Mouse (Mus musculus) thymus, adult 2 months (tissue): ENCODE data around the gene Sapcd2. TPM values are rescaled to one million over a fixed set of nuclear protein-coding genes. Genes with fewer than 3 reads are reported as not detected.

Experiments used
- DNase-seq: peaks from one replicate; pipeline ENCODE4 v3.0.0; 2021
- H3K27ac ChIP-seq: fragments of 200-500 bp; 2 replicates; pipeline ENCODE4 v1.5.1; 2012; ENCODE audit warnings: low read length, control low read depth; ENCODE audit not compliant: control insufficient read depth, insufficient read depth
- H3K27me3 ChIP-seq: fragments of 200-500 bp; 2 replicates; pipeline ENCODE4 v1.6.1; 2012; ENCODE audit warnings: mild to moderate bottlenecking, low read length, moderate library complexity, mixed read lengths; ENCODE audit not compliant: control insufficient read depth, insufficient read depth
- H3K36me3 ChIP-seq: fragments of 200-500 bp; 2 replicates; pipeline ENCODE4 v1.6.1; 2012; ENCODE audit warnings: mild to moderate bottlenecking, low read length, moderate library complexity; ENCODE audit not compliant: control insufficient read depth, insufficient read depth
- H3K4me1 ChIP-seq: fragments of 200-500 bp; replicated peaks from 2 replicates; pipeline ENCODE4 v1.6.1; 2012; ENCODE audit warnings: low read length; ENCODE audit not compliant: control insufficient read depth, insufficient read depth
- H3K4me3 ChIP-seq: fragments of 200-500 bp; 2 replicates; pipeline ENCODE4 v1.5.1; 2012; ENCODE audit warnings: mild to moderate bottlenecking, low read length, control low read depth, moderate library complexity; ENCODE audit not compliant: control insufficient read depth, insufficient read depth
- CTCF ChIP-seq: fragments of 200-500 bp; IDR thresholded peaks from 2 replicates; pipeline ENCODE4 v1.5.1; 2012; ENCODE audit warnings: mild to moderate bottlenecking, control low read depth, low read length, moderate library complexity, borderline replicate concordance; ENCODE audit not compliant: control insufficient read depth, poor library complexity, insufficient read depth; ENCODE audit errors: extremely low read depth
- POLR2A ChIP-seq: fragments of 200-500 bp; IDR thresholded peaks from 2 replicates; pipeline ENCODE4 v1.6.1; 2012; ENCODE audit warnings: mild to moderate bottlenecking, low read length, control low read depth, moderate library complexity; ENCODE audit not compliant: control insufficient read depth, poor library complexity, insufficient read depth; ENCODE audit errors: extremely low read depth
- WGBS: fragments of 180-500 bp; shearing (Covaris S2); methylation state at CpG from one replicate; pipeline ENCODE4 v1.1.7; 2018; 5-methylcytosine and 5-hydroxymethylcytosine counted together
- polyA plus RNA-seq: library from polyadenylated mRNA; depleted of rRNA; stranded (reverse); fragments of >200 nt; gene quantifications from 2 replicates; pipeline ENCODE4 v1.2.3, GENCODE M21; 2012

Sapcd2 gene
- polyA plus RNA-seq, 1 experiment, result 29.7 TPM

- WGBS, result 6% methylated on average over 42 of the region's 42 CpGs
- Histone ChIP-seq H3K4me3 (peak overlapping the region; percentile 58), H3K27ac (no peak overlapping the region)
These were observed 697 bp downstream of the Sapcd2 start for GRCm38 (mm10) chr2:25372644-25373391.

GRCm38 (mm10) chr2:25373431-25373830 lies 1.3 kb downstream of the Sapcd2 start:
- TF ChIP-seq CTCF (no peak), POLR2A (no peak)
- no peaks in the 10 kb centered on the region for H3K27me3 ChIP-seq
- peak overlapping the region; percentile 58; the same call in 1 of the 2 replicates for H3K4me3 ChIP-seq
- peaks cover 22% of the 10 kb centered on the region for H3K4me1 ChIP-seq
- H3K27ac ChIP-seq, result no peak overlapping the region
- no peak for DNase-seq
- H3K36me3 ChIP-seq, result no peaks in the 10 kb centered on the region
- WGBS, result 72% methylated on average over 2 of the region's 2 CpGs

More at GRCm38 (mm10) chr2:25372644-25373391, 697 bp downstream of the Sapcd2 start:
- peaks cover 22% of the 10 kb centered on the region for H3K4me1 ChIP-seq
- H3K27me3 ChIP-seq, result no peaks in the 10 kb centered on the region
- no peak for DNase-seq
- TF ChIP-seq POLR2A, result no peak
- no peak for TF ChIP-seq CTCF
- H3K36me3 ChIP-seq, result no peaks in the 10 kb centered on the region

GRCm38 (mm10) chr2:25376589-25376988 lies 4.5 kb downstream of the Sapcd2 start:
- Histone ChIP-seq H3K4me3 (no peak overlapping the region), H3K27ac (no peak overlapping the region), H3K36me3 (no peaks in the 10 kb centered on the region), H3K27me3 (no peaks in the 10 kb centered on the region), H3K4me1 (peaks cover 21% of the 10 kb centered on the region)
- WGBS, result 87% methylated on average over 4 of the region's 4 CpGs
- peak; percentile 34 for DNase-seq
- peak; percentile 37; the same call in 1 of the 2 replicates for TF ChIP-seq CTCF
- TF ChIP-seq POLR2A, result no peak

GRCm38 (mm10) chr2:25384492-25384891 lies 12.4 kb downstream of the Sapcd2 start:
- no peak for TF ChIP-seq CTCF
- no peak for TF ChIP-seq POLR2A
- H3K4me1 ChIP-seq, result no peaks in the 10 kb centered on the region
- no peak overlapping the region for H3K4me3 ChIP-seq
- 90% methylated on average over 5 of the region's 5 CpGs for WGBS
- H3K36me3 ChIP-seq, result no peaks in the 10 kb centered on the region
- no peak for DNase-seq
- no peaks in the 10 kb centered on the region for H3K27me3 ChIP-seq
- H3K27ac ChIP-seq, result no peak overlapping the region

DNA sequence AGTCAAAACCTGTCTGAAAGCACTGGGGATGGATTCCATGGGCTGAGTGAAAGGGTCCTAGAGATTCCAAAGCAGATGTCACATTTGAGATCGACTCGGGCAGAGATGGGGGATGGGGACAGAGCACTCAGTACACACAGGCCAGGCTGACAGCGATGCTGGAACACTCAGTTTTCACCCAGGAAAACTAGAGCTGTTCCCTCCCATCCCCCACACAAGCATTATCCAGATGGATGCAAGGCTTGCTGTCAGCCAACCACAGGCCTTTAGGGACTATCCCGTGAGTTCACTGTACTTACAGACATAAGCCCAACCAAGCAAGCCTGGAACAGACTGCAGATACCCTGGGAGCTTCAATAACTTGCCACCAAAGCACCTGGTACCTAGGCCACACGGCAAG lies 19.1 kb downstream of the Sapcd2 start:
- DNase-seq, result no peak
- Histone ChIP-seq H3K36me3 (no peaks in the 10 kb centered on the region), H3K27me3 (no peaks in the 10 kb centered on the region; the same call in 1 of the 2 replicates), H3K4me3 (no peak overlapping the region), H3K27ac (no peak overlapping the region), H3K4me1 (no peaks in the 10 kb centered on the region; the same call in 1 of the 2 replicates)
- TF ChIP-seq POLR2A (no peak), CTCF (no peak)
- 75% methylated on average over 5 of the region's 5 CpGs for WGBS

DNA sequence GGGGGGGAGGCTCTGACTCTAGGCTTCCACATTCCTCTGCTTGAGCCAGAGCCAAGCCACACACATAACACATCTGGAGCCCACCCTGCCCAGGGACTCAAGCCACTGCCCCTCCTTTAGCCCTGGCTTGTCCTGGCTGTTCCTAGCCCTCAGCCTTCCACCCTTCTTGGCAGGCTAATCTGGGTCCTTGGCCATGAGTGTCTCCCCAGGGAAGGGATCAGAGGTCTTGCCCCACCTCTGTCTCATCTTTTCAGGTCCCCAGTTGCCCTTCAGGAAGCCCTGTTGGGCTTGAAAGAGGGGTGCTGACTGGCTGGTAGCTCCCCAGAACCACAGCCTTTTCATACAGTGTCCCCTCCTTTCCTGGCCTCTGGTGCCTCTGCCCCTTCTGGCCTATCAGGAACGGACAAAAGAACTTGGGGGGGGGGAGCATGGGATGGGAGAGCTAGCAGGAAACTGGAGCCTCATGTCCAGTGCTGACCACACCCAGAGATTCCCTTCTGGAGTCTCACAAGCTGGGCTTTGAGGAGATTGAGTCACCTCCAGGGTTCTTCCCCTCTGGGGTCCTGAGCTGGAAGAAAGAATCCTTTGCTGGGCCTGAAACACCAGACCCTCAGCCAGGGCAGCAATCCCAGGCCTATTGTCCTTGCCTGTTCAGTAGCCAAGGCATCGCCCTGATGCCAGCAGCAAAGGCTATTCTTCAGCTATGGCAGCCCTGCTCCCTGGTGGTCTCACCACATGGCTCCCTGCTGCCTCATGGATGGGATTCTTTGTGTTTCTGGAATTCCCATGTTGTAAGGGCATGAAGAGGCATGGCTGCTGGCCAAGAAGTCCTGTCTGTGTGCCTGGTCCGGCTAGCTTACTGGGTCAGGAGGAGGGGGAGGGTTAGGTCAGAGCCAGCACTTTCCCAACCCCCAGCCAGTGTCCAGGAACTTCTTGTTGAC lies 22.4 kb downstream of the Sapcd2 start:
- DNase-seq, result no peak
- H3K27me3 ChIP-seq, result peaks cover 3% of the 10 kb centered on the region; the same call in 1 of the 2 replicates
- WGBS, result 65% methylated on average over 3 of the region's 3 CpGs

More for the DNA sequence above, 22.4 kb downstream of the Sapcd2 start:
- Histone ChIP-seq H3K4me3 (no peak overlapping the region), H3K36me3 (no peaks in the 10 kb centered on the region), H3K27ac (no peak overlapping the region), H3K4me1 (peaks cover 3% of the 10 kb centered on the region; the same call in 1 of the 2 replicates)
- TF ChIP-seq CTCF (no peak), POLR2A (no peak)
